Mouse (Mus musculus) ZHBTc4 (cell line): Measurements from ENCODE around the gene Fam181a.

Experiments
- DNase-seq: peaks from one replicate; pipeline ENCODE4 v3.0.0-alpha.2; 2011; ENCODE audit warnings: low read depth, low spot score

Fam181a gene

GRCm38 (mm10) chr12:103310744-103311267, at the start of gene Fam181a:
Gene Fam181a (plus strand): TSS chr12:103310975.
- DNase-seq, result no peak

GRCm38 (mm10) chr12:103262017-103262865, 48.5 kb upstream of the Fam181a start:
- DNase-seq, result peak; percentile 45

GRCm38 (mm10) chr12:103266605-103267004, 44.2 kb upstream of the Fam181a start:
- DNase-seq, result no peak

GRCm38 (mm10) chr12:103272176-103272575, 38.6 kb upstream of the Fam181a start:
- DNase-seq, result no peak

- no peak for DNase-seq
Observed at GRCm38 (mm10) chr12:103273051-103273450, 37.7 kb upstream of the Fam181a start.

- no peak for DNase-seq
Observed at GRCm38 (mm10) chr12:103273732-103274131, 37.0 kb upstream of the Fam181a start.

- DNase-seq, result no peak
Observed at GRCm38 (mm10) chr12:103276422-103276821, 34.4 kb upstream of the Fam181a start.

- no peak for DNase-seq
Observed at GRCm38 (mm10) chr12:103281491-103281890, 29.3 kb upstream of the Fam181a start.

GRCm38 (mm10) chr12:103281912-103282311, 28.9 kb upstream of the Fam181a start:
- DNase-seq, result no peak

GRCm38 (mm10) chr12:103282936-103283335, 27.8 kb upstream of the Fam181a start:
- DNase-seq, result no peak

GRCm38 (mm10) chr12:103283411-103283810, 27.4 kb upstream of the Fam181a start:
- no peak for DNase-seq

GRCm38 (mm10) chr12:103287276-103287675, 23.5 kb upstream of the Fam181a start:
- no peak for DNase-seq

GRCm38 (mm10) chr12:103292366-103292765, 18.4 kb upstream of the Fam181a start:
- DNase-seq, result no peak

GRCm38 (mm10) chr12:103296292-103296691, 14.5 kb upstream of the Fam181a start:
- DNase-seq, result no peak

GRCm38 (mm10) chr12:103300493-103300892, 10.3 kb upstream of the Fam181a start:
- no peak for DNase-seq

- peak; percentile 56 for DNase-seq
Observed at GRCm38 (mm10) chr12:103301645-103302044, 9.1 kb upstream of the Fam181a start.

- DNase-seq, result no peak
Observed at GRCm38 (mm10) chr12:103302960-103303359, 7.8 kb upstream of the Fam181a start.

- DNase-seq, result no peak
Observed at GRCm38 (mm10) chr12:103306224-103306623, 4.6 kb upstream of the Fam181a start.

- peak; percentile 60 for DNase-seq
Observed at GRCm38 (mm10) chr12:103306720-103307119, 4.1 kb upstream of the Fam181a start.

GRCm38 (mm10) chr12:103311921-103312320, 1.1 kb downstream of the Fam181a start:
- DNase-seq, result no peak

- no peak for DNase-seq
Observed at GRCm38 (mm10) chr12:103313274-103313673, 2.5 kb downstream of the Fam181a start.

- DNase-seq, result no peak
Observed at GRCm38 (mm10) chr12:103313871-103314639, 3.3 kb downstream of the Fam181a start.
